Mouse (Mus musculus) liver, embryonic 12.5 days (tissue): ENCODE measurements around the gene Atcay. TPM values are rescaled to one million over a fixed set of nuclear protein-coding genes. Genes with fewer than 3 reads are reported as not detected.
A peak's percentile ranks its signal among the peaks of the same experiment; 100 is the strongest.

Experiments used
- ATAC-seq: fragments of 200-750 bp; cut with Nextera tagmentation; 2 replicates; pipeline ENCODE4 v1.8.0; 2017; ENCODE audit warnings: moderate number of reproducible peaks, mild to moderate bottlenecking, moderate library complexity
- H3K27ac ChIP-seq: fragments of 300-500 bp; sonication (generic); 2 replicates; pipeline ENCODE4 v1.5.1; 2016; ENCODE audit warnings: mild to moderate bottlenecking
- H3K27me3 ChIP-seq: fragments of 300-500 bp; sonication (generic); replicated peaks from 2 replicates; pipeline ENCODE4 v1.6.1; 2016; ENCODE audit warnings: mild to moderate bottlenecking, moderate library complexity
- H3K36me3 ChIP-seq: fragments of 300-500 bp; sonication (generic); 2 replicates; pipeline ENCODE4 v1.6.1; 2016; ENCODE audit warnings: mild to moderate bottlenecking, moderate library complexity
- H3K4me1 ChIP-seq: fragments of 300-500 bp; sonication (generic); 2 replicates; pipeline ENCODE4 v1.6.1; 2016
- H3K4me2 ChIP-seq: fragments of 300-500 bp; sonication (generic); 2 replicates; pipeline ENCODE4 v1.6.1; 2016; ENCODE audit warnings: mild to moderate bottlenecking, moderate library complexity
- H3K4me3 ChIP-seq: fragments of 300-500 bp; sonication (generic); 2 replicates; pipeline ENCODE4 v1.5.1; 2016; ENCODE audit warnings: mild to moderate bottlenecking, moderate library complexity
- H3K9ac ChIP-seq: fragments of 300-500 bp; sonication (generic); 2 replicates; pipeline ENCODE4 v1.6.1; 2016; ENCODE audit warnings: mild to moderate bottlenecking, moderate library complexity
- H3K9me3 ChIP-seq: fragments of 300-500 bp; sonication (generic); replicated peaks from 2 replicates; pipeline ENCODE4 v1.6.1; 2016; ENCODE audit warnings: mild to moderate bottlenecking, moderate library complexity
- WGBS: fragments of 180-500 bp; shearing (Covaris S2); methylation state at CpG from one replicate; pipeline ENCODE4 v1.1.7; 2016; ENCODE audit not compliant: insufficient replicate concordance; 5-methylcytosine and 5-hydroxymethylcytosine counted together
- polyA plus RNA-seq: library from polyadenylated mRNA; unstranded; fragments of >200 nt; fragmentation: Nextera tagmentation; extraction: Ambion mirVana; gene quantifications from 2 replicates; pipeline ENCODE4 v1.2.1, GENCODE M21; 2016

Gene Atcay
- polyA plus RNA-seq, 1 experiment from 2014 or later, result 0.05 TPM

DNA sequence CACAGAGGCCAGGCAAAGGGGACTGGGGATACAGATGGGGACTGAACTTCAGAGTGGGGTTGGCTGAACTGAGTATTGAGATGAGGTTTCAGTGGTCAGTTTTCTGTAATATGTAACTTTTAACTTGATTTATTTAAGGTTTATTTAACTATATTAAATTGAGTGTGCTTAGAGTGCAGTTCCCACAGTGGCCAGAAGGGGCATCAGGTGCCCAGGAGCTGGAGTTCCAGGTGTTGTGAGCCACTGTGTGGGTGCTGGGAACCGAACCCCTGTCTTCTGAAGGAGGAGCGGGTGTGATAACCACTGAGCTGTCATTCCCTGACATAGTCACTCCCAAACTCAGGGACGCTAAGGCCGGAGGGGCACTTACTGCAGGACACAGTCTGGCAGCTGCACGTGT, 20.5 kb downstream of the Atcay start:
- Histone ChIP-seq H3K27me3 (peaks cover 47% of the 10 kb centered on the region), H3K36me3 (no peaks in the 10 kb centered on the region), H3K4me1 (no peaks in the 10 kb centered on the region), H3K4me3 (no peak overlapping the region), H3K27ac (no peak overlapping the region), H3K4me2 (no peak overlapping the region), H3K9ac (no peak overlapping the region), H3K9me3 (peaks cover 5% of the 10 kb centered on the region)
- ATAC-seq, result no peak
- 84% methylated on average over 5 of the region's 5 CpGs for WGBS

DNA sequence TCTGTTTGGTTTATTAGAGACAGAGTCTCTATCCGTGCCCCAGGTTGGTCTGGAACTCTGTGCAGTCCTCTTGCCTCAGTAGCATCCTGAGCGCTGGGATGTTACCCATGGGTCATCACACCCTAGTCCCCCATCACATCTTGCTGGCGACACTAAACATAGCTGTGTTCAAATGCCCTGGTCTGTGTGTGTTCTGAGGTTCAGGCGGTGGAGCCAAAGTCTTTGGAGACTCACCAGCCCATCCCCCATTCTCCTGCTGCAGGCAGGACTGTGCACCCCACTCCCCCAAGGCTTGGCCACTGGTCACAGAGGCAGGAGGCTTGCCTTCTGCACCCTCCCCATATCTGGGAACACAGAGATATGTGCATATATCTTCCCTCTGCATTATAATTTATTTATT, 26.5 kb downstream of the Atcay start:
- Histone ChIP-seq H3K27ac (no peak overlapping the region), H3K4me3 (no peak overlapping the region), H3K36me3 (no peaks in the 10 kb centered on the region), H3K4me1 (peaks cover 29% of the 10 kb centered on the region), H3K9me3 (no peaks in the 10 kb centered on the region), H3K4me2 (no peak overlapping the region), H3K9ac (no peak overlapping the region), H3K27me3 (peaks cover 50% of the 10 kb centered on the region)
- no peak for ATAC-seq
- 53% methylated on average over 4 of the region's 4 CpGs for WGBS

DNA sequence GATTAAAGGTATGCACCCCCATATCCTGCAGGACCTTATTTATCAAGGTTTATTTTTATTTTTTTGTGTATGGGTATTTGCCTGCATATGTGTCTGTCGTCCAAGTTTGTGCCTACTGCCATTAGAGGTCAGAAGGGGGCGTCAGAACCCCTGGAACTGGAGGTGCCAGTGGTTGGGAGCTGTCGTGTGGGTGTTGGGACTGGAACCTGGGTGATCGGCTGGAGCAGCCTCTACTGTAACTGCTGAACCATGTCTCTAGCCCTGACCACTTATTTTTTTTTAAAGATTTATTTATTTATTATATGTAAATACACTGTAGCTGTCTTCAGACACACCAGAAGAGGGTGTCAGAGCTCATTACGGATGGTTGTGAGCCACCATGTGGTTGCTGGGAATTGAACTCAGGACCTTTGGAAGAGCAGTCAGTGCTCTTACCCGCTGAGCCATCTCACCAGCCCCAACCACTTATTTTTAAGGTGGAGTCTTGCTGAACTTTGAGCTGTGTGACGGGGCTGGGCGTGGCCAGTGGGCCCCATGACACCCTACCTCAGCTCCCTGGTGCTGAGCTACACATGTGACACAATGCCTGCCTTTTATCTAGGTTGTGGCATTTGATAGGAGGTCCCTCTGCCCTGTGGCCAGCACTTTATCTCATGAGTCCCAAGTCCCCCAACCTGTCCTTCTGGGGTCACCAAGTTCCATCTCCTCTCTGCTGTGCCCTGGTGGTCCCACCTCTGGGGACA, 27.5 kb downstream of the Atcay start:
- Histone ChIP-seq H3K27ac (peak overlapping the region; percentile 52), H3K36me3 (no peaks in the 10 kb centered on the region), H3K9me3 (no peaks in the 10 kb centered on the region), H3K27me3 (peaks cover 53% of the 10 kb centered on the region), H3K4me3 (no peak overlapping the region), H3K4me2 (no peak overlapping the region), H3K4me1 (peaks cover 29% of the 10 kb centered on the region), H3K9ac (no peak overlapping the region)
- ATAC-seq, result peak; percentile 85
- 31% methylated on average over 8 of the region's 8 CpGs for WGBS

DNA sequence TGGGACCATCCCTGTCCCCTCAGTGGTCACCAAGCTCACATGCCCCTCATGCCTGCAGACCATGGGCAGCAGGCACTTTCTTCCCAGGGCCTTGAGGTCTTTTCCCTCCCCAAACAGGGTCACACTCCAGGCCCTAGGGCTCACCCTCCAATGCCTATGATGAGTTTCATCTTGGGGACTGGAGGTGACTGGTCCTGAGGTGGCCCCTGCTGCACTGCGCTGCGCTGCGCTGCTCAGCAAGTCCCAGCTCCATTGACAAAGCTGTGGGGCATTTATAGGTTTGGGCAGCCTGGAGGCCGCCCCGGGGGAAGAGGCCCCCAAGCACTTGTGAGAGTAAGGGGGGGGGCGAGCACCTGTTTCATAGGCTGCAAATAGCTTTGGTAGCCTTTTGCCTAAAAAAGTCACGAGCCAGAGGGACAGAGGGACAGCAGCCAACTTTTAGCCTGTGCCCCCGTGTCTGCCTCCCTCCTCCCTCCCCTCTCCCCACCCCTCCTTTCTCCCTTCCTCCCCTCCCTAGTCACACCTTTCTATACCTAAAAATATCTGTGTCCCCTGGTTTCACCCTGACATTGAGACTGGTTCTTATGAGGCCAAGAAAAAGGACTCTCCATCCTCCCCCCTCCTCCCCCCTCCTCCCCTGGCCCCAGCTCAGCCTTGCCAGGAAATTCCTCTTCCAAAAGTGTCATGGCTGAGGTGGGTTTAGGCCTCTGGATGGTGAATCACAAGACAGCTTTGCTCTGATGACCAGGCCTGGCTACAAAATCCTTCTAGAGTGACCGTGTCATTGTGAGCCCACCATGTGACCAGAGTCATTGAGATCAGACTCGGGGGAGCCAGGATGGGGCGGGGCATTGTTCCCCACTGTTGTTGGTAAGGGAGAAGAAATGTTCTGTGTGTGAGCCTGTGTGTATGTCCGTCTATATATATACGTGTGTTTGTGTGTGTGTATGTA, 28.6 kb downstream of the Atcay start, which contains the start of gene Nmrk2:
Nmrk2 (minus strand) TSS at position 245 of the 952 bp plus-strand sequence.
- H3K4me1 ChIP-seq, result peaks cover 29% of the 10 kb centered on the region
- H3K4me2 ChIP-seq, result no peak within 1 kb of the TSS
- no peaks in the 10 kb centered on the region for H3K9me3 ChIP-seq
- H3K27ac ChIP-seq, result peak within 1 kb of the TSS; percentile 38; the same call in 1 of the 2 replicates
- H3K4me3 ChIP-seq, result no peak within 1 kb of the TSS
- H3K36me3 ChIP-seq, result no peaks in the 10 kb centered on the region
- no peak within 1 kb of the TSS; the same call in 1 of the 2 replicates for H3K9ac ChIP-seq
- WGBS, result 66% methylated on average over 13 of the region's 13 CpGs
- H3K27me3 ChIP-seq, result peaks cover 52% of the 10 kb centered on the region
- no peak for ATAC-seq

DNA sequence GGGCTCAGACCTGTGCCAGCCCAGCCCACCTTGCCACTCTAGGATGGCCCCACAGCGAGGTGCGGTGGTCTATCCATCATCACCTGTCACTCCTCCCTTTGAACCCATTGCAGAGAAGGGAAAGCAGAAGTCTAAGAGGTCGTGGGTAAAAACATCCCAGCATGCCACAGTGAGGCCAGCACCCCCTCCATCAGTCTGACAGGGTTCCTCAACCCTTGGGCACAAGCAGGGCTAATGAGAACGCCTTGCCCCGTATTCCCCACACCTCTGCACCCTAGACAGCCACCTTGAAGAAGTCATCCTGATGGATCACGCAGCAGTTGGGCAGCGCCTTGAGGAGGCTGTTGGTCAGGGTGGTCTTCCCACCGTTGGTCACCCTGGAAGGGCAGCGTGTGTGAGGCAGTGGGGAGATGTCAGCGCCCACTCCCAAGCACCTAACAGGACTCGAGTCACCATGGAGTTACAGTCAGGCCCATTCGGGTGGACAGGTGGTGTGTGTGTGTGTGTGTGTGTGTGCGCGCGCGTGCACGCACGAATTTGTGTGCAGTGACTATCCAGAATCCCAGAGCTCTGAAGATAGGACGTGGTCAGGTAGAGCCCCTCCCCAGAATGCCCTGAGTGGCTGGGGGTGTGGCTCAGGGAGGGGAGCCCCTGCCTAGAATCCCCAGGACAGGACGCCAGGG, 29.9 kb downstream of the Atcay start:
- no peak overlapping the region for H3K27ac ChIP-seq
- no peak for ATAC-seq
- peaks cover 29% of the 10 kb centered on the region for H3K4me1 ChIP-seq
- H3K36me3 ChIP-seq, result no peaks in the 10 kb centered on the region
- H3K4me3 ChIP-seq, result no peak overlapping the region
- no peak overlapping the region for H3K9ac ChIP-seq
- H3K27me3 ChIP-seq, result peaks cover 57% of the 10 kb centered on the region
- H3K4me2 ChIP-seq, result no peak overlapping the region
- no peaks in the 10 kb centered on the region for H3K9me3 ChIP-seq
- WGBS, result 67% methylated on average over 20 of the region's 20 CpGs

DNA sequence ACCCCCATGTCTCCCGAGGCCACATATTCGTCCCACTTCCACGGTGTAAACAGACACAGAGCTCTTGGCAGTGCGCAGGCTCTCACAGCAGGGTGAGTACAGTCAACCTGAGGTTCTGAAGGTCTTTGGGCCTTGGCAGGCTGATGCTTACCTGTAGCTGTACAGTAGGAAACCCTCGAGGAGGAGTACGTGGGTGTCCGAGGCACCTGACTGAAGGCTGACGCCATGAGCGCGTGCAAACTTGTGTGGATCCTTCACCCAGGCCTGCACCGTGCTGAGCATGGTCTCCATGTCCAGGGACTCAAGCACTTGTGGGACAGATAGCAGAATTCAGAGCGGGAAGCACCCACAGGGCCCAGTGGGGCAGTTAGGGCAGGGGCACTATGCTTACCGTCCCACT, 30.5 kb downstream of the Atcay start:
- H3K4me3 ChIP-seq, result no peak overlapping the region
- H3K36me3 ChIP-seq, result no peaks in the 10 kb centered on the region
- no peak overlapping the region for H3K9ac ChIP-seq
- ATAC-seq, result no peak
- peaks cover 33% of the 10 kb centered on the region for H3K4me1 ChIP-seq
- H3K4me2 ChIP-seq, result no peak overlapping the region
- H3K27ac ChIP-seq, result no peak overlapping the region
- H3K9me3 ChIP-seq, result no peaks in the 10 kb centered on the region
- 71% methylated on average over 13 of the region's 13 CpGs for WGBS
- H3K27me3 ChIP-seq, result peaks cover 57% of the 10 kb centered on the region

DNA sequence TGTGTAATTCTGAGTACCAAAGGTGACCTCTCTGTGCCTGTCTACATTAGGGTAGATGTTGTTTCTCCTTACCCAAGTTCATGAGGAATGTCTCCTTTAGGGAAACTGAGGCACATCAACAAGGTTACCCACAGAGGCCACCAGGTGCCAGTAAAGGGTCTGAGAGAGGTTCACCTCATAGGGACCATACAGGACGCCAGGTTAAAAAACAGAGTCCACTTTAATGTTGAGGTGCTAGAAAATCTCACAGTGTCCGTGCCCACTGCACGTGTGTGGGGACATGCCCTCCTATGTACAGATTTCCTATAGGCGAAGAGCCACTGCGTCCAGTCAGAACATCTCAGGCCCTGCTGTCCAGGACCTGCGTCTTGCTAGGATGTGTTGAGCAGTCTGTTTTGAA, 31.6 kb downstream of the Atcay start:
- 70% methylated on average over 6 of the region's 6 CpGs for WGBS
- H3K4me3 ChIP-seq, result no peak overlapping the region
- no peak overlapping the region for H3K9ac ChIP-seq
- peaks cover 62% of the 10 kb centered on the region for H3K27me3 ChIP-seq
- H3K36me3 ChIP-seq, result no peaks in the 10 kb centered on the region
- no peak overlapping the region for H3K27ac ChIP-seq
- no peaks in the 10 kb centered on the region for H3K9me3 ChIP-seq
- no peak for ATAC-seq
- no peak overlapping the region for H3K4me2 ChIP-seq
- peaks cover 36% of the 10 kb centered on the region for H3K4me1 ChIP-seq

DNA sequence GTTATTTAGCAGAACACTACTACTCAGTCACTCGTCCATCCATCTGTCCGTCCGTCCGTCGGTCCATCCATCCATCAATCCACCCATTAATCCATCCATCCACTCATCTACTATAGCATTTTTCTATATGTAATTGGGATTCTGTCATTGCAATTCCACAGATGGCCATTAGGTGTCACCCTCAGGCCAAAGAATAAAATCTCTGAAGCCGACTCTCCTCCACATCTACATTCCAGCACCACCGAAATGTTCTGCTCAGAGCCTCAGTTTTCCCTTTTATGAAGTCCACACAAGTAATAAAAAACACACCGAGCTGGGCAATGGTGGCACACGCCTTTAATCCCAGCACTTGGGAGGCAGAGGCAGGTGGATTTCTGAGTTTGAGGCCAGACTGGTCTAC, 32.4 kb downstream of the Atcay start:
- H3K4me1 ChIP-seq, result peaks cover 36% of the 10 kb centered on the region
- no peak overlapping the region for H3K4me3 ChIP-seq
- H3K36me3 ChIP-seq, result no peaks in the 10 kb centered on the region
- no peak for ATAC-seq
- H3K9me3 ChIP-seq, result no peaks in the 10 kb centered on the region
- H3K9ac ChIP-seq, result no peak overlapping the region
- no peak overlapping the region for H3K4me2 ChIP-seq
- WGBS, result 2% methylated on average over 9 of the region's 9 CpGs
- peaks cover 70% of the 10 kb centered on the region for H3K27me3 ChIP-seq
- H3K27ac ChIP-seq, result no peak overlapping the region

DNA sequence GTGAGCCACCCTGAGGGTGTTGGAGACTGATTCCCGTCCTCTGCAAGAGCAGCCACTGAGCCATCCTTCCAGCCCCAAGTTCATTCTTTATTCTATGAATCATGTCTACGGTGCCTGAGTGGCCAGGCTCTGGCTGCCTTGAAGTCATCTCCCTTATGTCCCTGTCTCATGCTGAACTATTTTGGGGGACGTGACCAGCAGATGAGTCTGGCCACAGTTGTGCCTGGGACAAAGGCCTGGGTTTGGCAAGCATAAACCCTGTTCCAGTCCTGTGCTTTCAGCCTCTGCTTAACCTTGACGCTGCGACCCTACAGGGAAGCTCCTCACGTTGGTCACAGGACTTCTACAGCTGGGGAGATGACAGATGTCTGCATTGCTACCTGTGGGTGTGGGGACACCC, 33.3 kb downstream of the Atcay start:
- 38% methylated on average over 6 of the region's 6 CpGs for WGBS
- no peak overlapping the region for H3K4me3 ChIP-seq
- no peak overlapping the region for H3K27ac ChIP-seq
- no peak overlapping the region for H3K4me2 ChIP-seq
- peaks cover 79% of the 10 kb centered on the region for H3K27me3 ChIP-seq
- H3K36me3 ChIP-seq, result no peaks in the 10 kb centered on the region
- peaks cover 36% of the 10 kb centered on the region for H3K4me1 ChIP-seq
- H3K9me3 ChIP-seq, result no peaks in the 10 kb centered on the region
- ATAC-seq, result no peak
- no peak overlapping the region for H3K9ac ChIP-seq

DNA sequence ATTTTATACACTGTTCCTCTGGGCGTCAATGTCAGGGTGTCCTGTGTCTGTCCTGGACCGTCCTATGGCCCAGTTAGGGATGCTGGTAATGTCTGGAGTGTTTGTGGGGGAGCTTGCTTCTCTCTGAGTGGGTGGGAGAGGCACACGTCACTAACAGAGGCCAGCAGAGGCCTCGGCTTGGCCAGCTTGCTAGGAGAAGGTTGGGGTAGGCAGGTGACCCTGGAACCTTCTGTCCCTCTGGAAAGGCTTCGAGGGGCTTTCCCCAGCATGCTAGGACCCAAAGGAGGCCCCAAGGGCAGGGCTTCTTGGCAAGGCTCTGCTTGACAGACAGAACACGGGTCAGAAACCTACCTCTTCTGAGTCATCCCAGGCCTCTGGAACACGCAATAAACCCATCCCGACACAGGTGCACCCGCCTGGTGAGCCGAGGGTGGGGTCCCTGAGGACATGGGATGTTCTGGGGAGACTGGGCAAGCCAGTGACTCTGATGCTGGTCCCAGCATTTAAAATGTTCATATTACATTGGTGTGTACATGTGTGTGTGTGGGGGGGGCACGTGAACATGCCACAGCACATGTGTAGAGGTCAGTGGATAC, 34.1 kb downstream of the Atcay start:
- H3K36me3 ChIP-seq, result no peaks in the 10 kb centered on the region
- no peak overlapping the region for H3K27ac ChIP-seq
- H3K4me2 ChIP-seq, result no peak overlapping the region
- peaks cover 79% of the 10 kb centered on the region for H3K27me3 ChIP-seq
- no peak overlapping the region for H3K4me3 ChIP-seq
- H3K4me1 ChIP-seq, result peaks cover 36% of the 10 kb centered on the region
- H3K9me3 ChIP-seq, result no peaks in the 10 kb centered on the region
- 58% methylated on average over 11 of the region's 11 CpGs for whole genome bisulfite sequencing
- ATAC-seq, result no peak
- no peak overlapping the region for H3K9ac ChIP-seq

DNA sequence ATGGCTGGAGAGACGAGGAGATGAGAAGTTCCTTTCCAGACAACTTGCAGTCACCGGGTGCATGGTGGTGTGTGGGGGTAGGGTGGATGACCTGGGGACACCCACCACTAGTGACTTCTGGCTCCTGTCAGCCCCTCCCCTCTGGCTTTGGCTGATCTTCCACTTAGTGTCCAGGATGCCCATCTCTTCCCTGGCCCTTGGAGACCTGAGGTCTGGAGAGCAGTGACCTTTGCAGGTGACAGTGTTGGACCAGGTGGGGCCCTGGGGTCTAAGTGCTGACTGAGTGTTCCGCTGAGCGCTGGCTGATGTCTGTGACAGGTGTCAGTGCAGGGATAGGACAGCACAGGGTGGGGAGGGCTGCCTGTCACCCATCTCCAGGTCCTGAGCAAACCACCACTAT, 35.3 kb downstream of the Atcay start:
- no peak for ATAC-seq
- no peak overlapping the region for H3K4me3 ChIP-seq
- H3K36me3 ChIP-seq, result peaks cover 11% of the 10 kb centered on the region
- 50% methylated on average over 4 of the region's 4 CpGs for WGBS
- no peak overlapping the region for H3K4me2 ChIP-seq
- no peak overlapping the region for H3K27ac ChIP-seq
- H3K9me3 ChIP-seq, result no peaks in the 10 kb centered on the region
- H3K9ac ChIP-seq, result no peak overlapping the region
- peaks cover 48% of the 10 kb centered on the region for H3K4me1 ChIP-seq
- peaks cover 74% of the 10 kb centered on the region for H3K27me3 ChIP-seq
